Mouse (Mus musculus) limb, embryonic 12.5 days (tissue): ENCODE measurements around the gene Fam83c. TPM values are rescaled to one million over a fixed set of nuclear protein-coding genes. Genes with fewer than 3 reads are reported as not detected.

Source experiments
- ATAC-seq: fragments of 200-750 bp; cut with Nextera tagmentation; 2 replicates; pipeline ENCODE4 v1.8.0; 2017; ENCODE audit warnings: low read depth, moderate TSS enrichment; ENCODE audit not compliant: insufficient number of reproducible peaks, insufficient read depth, low FRiP score, low TSS enrichment
- H3K27ac ChIP-seq: fragments of 300-500 bp; sonication (generic); 2 replicates; pipeline ENCODE4 v1.5.1; 2016; ENCODE audit warnings: mild to moderate bottlenecking, moderate library complexity
- H3K27me3 ChIP-seq: fragments of 300-500 bp; sonication (generic); 2 replicates; pipeline ENCODE4 v1.6.1; 2016; ENCODE audit warnings: mild to moderate bottlenecking, moderate library complexity
- H3K36me3 ChIP-seq: fragments of 300-500 bp; sonication (generic); 2 replicates; pipeline ENCODE4 v1.6.1; 2016; ENCODE audit warnings: mild to moderate bottlenecking, moderate library complexity
- H3K4me1 ChIP-seq: fragments of 300-500 bp; sonication (generic); replicated peaks from 2 replicates; pipeline ENCODE4 v1.6.1; 2016
- H3K4me2 ChIP-seq: fragments of 300-500 bp; sonication (generic); 2 replicates; pipeline ENCODE4 v1.6.1; 2016; ENCODE audit warnings: mild to moderate bottlenecking, moderate library complexity
- H3K4me3 ChIP-seq: fragments of 300-500 bp; sonication (generic); replicated peaks from 2 replicates; pipeline ENCODE4 v1.5.1; 2016; ENCODE audit warnings: mild to moderate bottlenecking
- H3K9ac ChIP-seq: fragments of 300-500 bp; sonication (generic); replicated peaks from 2 replicates; pipeline ENCODE4 v1.6.1; 2016; ENCODE audit warnings: mild to moderate bottlenecking, moderate library complexity
- H3K9me3 ChIP-seq: fragments of 300-500 bp; sonication (generic); 2 replicates; pipeline ENCODE4 v1.6.1; 2016; ENCODE audit warnings: mild to moderate bottlenecking, moderate library complexity
- WGBS: fragments of 180-500 bp; shearing (Covaris S2); methylation state at CpG from one replicate; pipeline ENCODE4 v1.1.7; 2016; 5-methylcytosine and 5-hydroxymethylcytosine counted together
- polyA plus RNA-seq: library from polyadenylated mRNA; unstranded; fragments of >200 nt; fragmentation: Nextera tagmentation; extraction: Ambion mirVana; gene quantifications from 2 replicates; pipeline ENCODE4 v1.2.1, GENCODE M21; 2016

Gene Fam83c
- 0.28 and 0.31 TPM in 2 replicates for polyA plus RNA-seq

- H3K9me3 ChIP-seq = no peaks in the 10 kb centered on the region
- H3K36me3 ChIP-seq = no peaks in the 10 kb centered on the region
- H3K4me1 ChIP-seq = no peaks in the 10 kb centered on the region; the same call in 1 of the 2 replicates
- ATAC-seq = no peak
- H3K4me2 ChIP-seq = no peak within 1 kb of the TSS
- 59% methylated on average over 9 of the region's 9 CpGs for WGBS
- peaks cover 6% of the 10 kb centered on the region; the same call in 1 of the 2 replicates for H3K27me3 ChIP-seq
- no peak within 1 kb of the TSS for H3K4me3 ChIP-seq
- no peak within 1 kb of the TSS for H3K27ac ChIP-seq
- 0 out of 2 replicates have a peak within 1 kb of the TSS, but pooled peaks have one; percentile 18 for H3K9ac ChIP-seq
Measured at GRCm38 (mm10) chr2:155834732-155835131, at the start of gene Fam83c. Gene Fam83c, minus strand, starts transcription at chr2:155834854.

GRCm38 (mm10) chr2:155882087-155882486 lies 47.4 kb upstream of the Fam83c start:
- H3K4me2 ChIP-seq = no peak overlapping the region
- H3K27me3 ChIP-seq = no peaks in the 10 kb centered on the region
- no peak overlapping the region for H3K4me3 ChIP-seq
- peaks cover 44% of the 10 kb centered on the region for H3K36me3 ChIP-seq
- no peak overlapping the region for H3K9ac ChIP-seq
- H3K27ac ChIP-seq = peak overlapping the region; percentile 20
- no peak for ATAC-seq
- H3K4me1 ChIP-seq = no peaks in the 10 kb centered on the region; the same call in none of the 2 replicates
- H3K9me3 ChIP-seq = no peaks in the 10 kb centered on the region
- 96% methylated on average over 3 of the region's 3 CpGs for WGBS

- Histone ChIP-seq H3K9ac (no peak overlapping the region), H3K36me3 (peaks cover 46% of the 10 kb centered on the region), H3K9me3 (no peaks in the 10 kb centered on the region), H3K27ac (no peak overlapping the region), H3K4me2 (no peak overlapping the region), H3K27me3 (no peaks in the 10 kb centered on the region), H3K4me3 (no peak overlapping the region), H3K4me1 (peaks cover under 1% of the 10 kb centered on the region)
- ATAC-seq = no peak
- 85% methylated on average over 21 of the region's 21 CpGs for WGBS
Measured at GRCm38 (mm10) chr2:155878964-155879876, 44.6 kb upstream of the Fam83c start.

- ATAC-seq = no peak
- peak overlapping the region; percentile 21; the same call in 1 of the 2 replicates for H3K4me2 ChIP-seq
- 85% methylated on average over 6 of the region's 6 CpGs for WGBS
- H3K9ac ChIP-seq = no peak overlapping the region
- no peak overlapping the region for H3K4me3 ChIP-seq
- H3K27ac ChIP-seq = peak overlapping the region; percentile 87
- peaks cover 31% of the 10 kb centered on the region for H3K36me3 ChIP-seq
- H3K27me3 ChIP-seq = no peaks in the 10 kb centered on the region
- peaks cover 38% of the 10 kb centered on the region for H3K4me1 ChIP-seq
- H3K9me3 ChIP-seq = no peaks in the 10 kb centered on the region
Measured at GRCm38 (mm10) chr2:155873636-155874035, 39.0 kb upstream of the Fam83c start.

GRCm38 (mm10) chr2:155872930-155873507 lies 38.4 kb upstream of the Fam83c start:
- WGBS = 48% methylated on average over 10 of the region's 10 CpGs
- Histone ChIP-seq H3K4me3 (no peak overlapping the region), H3K4me1 (peaks cover 41% of the 10 kb centered on the region), H3K9me3 (no peaks in the 10 kb centered on the region), H3K36me3 (peaks cover 34% of the 10 kb centered on the region), H3K27ac (peak overlapping the region; percentile 87), H3K27me3 (no peaks in the 10 kb centered on the region), H3K4me2 (peak overlapping the region; percentile 21; the same call in 1 of the 2 replicates), H3K9ac (no peak overlapping the region)
- ATAC-seq = peak; percentile 57; the same call in 1 of the 2 replicates

GRCm38 (mm10) chr2:155872486-155872885 lies 37.8 kb upstream of the Fam83c start:
- ATAC-seq = no peak
- H3K4me2 ChIP-seq = no peak overlapping the region
- peaks cover 41% of the 10 kb centered on the region for H3K4me1 ChIP-seq
- peaks cover 40% of the 10 kb centered on the region for H3K36me3 ChIP-seq
- H3K4me3 ChIP-seq = no peak overlapping the region
- H3K9ac ChIP-seq = no peak overlapping the region
- no peaks in the 10 kb centered on the region for H3K27me3 ChIP-seq
- H3K27ac ChIP-seq = peak overlapping the region; percentile 68
- WGBS = 66% methylated on average over 8 of the region's 8 CpGs
- H3K9me3 ChIP-seq = no peaks in the 10 kb centered on the region

GRCm38 (mm10) chr2:155869772-155870171 lies 35.1 kb upstream of the Fam83c start:
- no peak for ATAC-seq
- Histone ChIP-seq H3K4me1 (peaks cover 41% of the 10 kb centered on the region), H3K4me2 (no peak overlapping the region), H3K4me3 (no peak overlapping the region), H3K9me3 (no peaks in the 10 kb centered on the region), H3K9ac (no peak overlapping the region), H3K27me3 (no peaks in the 10 kb centered on the region), H3K27ac (no peak overlapping the region), H3K36me3 (peaks cover 19% of the 10 kb centered on the region)
- 76% methylated on average over 5 of the region's 5 CpGs for WGBS

GRCm38 (mm10) chr2:155868320-155868719 lies 33.7 kb upstream of the Fam83c start:
- Histone ChIP-seq H3K4me3 (no peak overlapping the region), H3K4me2 (no peak overlapping the region), H3K36me3 (peaks cover 17% of the 10 kb centered on the region), H3K27me3 (no peaks in the 10 kb centered on the region), H3K9ac (no peak overlapping the region), H3K4me1 (peaks cover 40% of the 10 kb centered on the region), H3K9me3 (no peaks in the 10 kb centered on the region), H3K27ac (no peak overlapping the region)
- no peak for ATAC-seq
- 95% methylated on average over 8 of the region's 8 CpGs for WGBS

GRCm38 (mm10) chr2:155863301-155863867 lies 28.7 kb upstream of the Fam83c start:
- WGBS = 27% methylated on average over 11 of the region's 11 CpGs
- H3K4me1 ChIP-seq = peaks cover 27% of the 10 kb centered on the region
- peak overlapping the region; percentile 35 for H3K4me2 ChIP-seq
- no peak overlapping the region for H3K4me3 ChIP-seq
- H3K9ac ChIP-seq = no peak overlapping the region
- no peaks in the 10 kb centered on the region for H3K9me3 ChIP-seq
- H3K36me3 ChIP-seq = peaks cover 12% of the 10 kb centered on the region
- peak overlapping the region; percentile 70; the same call in 1 of the 2 replicates for H3K27ac ChIP-seq
- H3K27me3 ChIP-seq = no peaks in the 10 kb centered on the region
- peak; percentile 87 for ATAC-seq

GRCm38 (mm10) chr2:155862573-155863300 lies 28.1 kb upstream of the Fam83c start:
- H3K4me3 ChIP-seq = no peak overlapping the region
- peaks cover 27% of the 10 kb centered on the region for H3K4me1 ChIP-seq
- no peaks in the 10 kb centered on the region for H3K27me3 ChIP-seq
- H3K4me2 ChIP-seq = peak overlapping the region; percentile 35
- 35% methylated on average over 13 of the region's 13 CpGs for WGBS
- no peak overlapping the region for H3K9ac ChIP-seq
- peak; percentile 94 for ATAC-seq
- H3K36me3 ChIP-seq = peaks cover 12% of the 10 kb centered on the region
- H3K27ac ChIP-seq = peak overlapping the region; percentile 83
- no peaks in the 10 kb centered on the region for H3K9me3 ChIP-seq
